Comparison of ENCODE assay signal across 8 mouse cellular contexts in the genomic region with DNA sequence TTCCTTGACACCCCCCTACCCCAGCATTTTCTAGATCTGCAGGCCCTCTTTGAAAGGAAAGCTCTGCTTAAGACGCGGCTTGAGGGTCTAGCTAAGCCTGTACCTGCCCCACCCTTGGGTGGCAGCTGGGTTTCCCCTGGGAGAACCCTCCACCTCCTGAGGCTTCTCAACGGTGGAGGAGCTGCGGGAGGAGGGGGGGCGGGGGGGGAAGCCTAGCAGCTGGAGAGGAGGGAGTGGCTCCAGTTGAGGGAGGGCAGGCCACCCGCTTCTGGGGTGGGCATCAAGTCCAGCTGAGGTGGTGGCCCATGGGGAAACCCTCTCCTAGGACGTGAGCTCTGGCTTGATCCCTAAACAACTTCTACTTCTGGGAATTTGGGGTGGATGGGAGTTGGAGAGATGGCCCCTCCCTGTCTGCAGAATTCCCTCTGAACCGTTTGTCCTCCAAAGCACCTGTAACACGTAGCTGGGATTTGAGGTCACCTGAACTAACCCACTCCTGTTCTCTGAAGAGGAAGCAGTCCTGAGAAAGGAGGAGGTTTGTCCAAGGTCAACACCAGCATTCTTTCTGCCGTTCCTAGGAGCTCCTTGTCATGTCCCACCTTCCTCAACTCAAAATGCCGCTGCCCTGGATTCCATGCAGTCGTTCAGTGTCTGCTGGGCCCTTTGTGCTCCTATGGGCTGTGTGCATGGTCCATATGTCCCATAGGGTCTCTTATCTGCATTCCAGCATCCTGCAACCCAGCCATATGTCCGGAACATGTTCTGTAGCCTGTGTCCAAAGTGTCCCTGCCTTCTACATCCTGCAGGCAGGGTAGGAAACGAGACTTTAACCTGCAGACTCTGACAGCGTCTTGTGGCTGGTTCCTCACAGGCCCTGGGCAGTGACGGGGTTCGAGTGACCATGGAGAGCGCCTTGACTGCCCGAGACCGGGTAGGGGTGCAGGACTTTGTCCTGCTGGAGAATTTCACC. TPM values are rescaled to one million over a fixed set of nuclear protein-coding genes. Genes with fewer than 3 reads are reported as not detected.
A peak's percentile ranks its signal among the peaks of the same experiment; 100 is the strongest.
DNase-seq lines count a peak whose midpoint lies in the region; ATAC-seq and TF ChIP-seq lines count a peak whose summit lies in the region.

No protein-coding gene starts in this region.

- peaks cover 39% of the 10 kb centered on the region for H3K36me3 ChIP-seq in spleen, adult 2 months (ENCODE audit: control insufficient read depth, insufficient read depth, low read length)
- peaks cover 3% of the 10 kb centered on the region; the same call in 1 of the 2 replicates for H3K36me3 ChIP-seq in forebrain, embryonic 15.5 days
- peaks cover 36% of the 10 kb centered on the region for H3K36me3 ChIP-seq in limb, embryonic 12.5 days
- peaks cover 22% of the 10 kb centered on the region; the same call in 1 of the 2 replicates for H3K36me3 ChIP-seq in midbrain, postnatal 0 days (ENCODE audit: insufficient read depth, low read length)

- 58% methylated on average over 20 of the region's 20 CpGs for WGBS in spleen, adult 2 months
- 73% methylated on average over 18 of the region's 20 CpGs for WGBS in forebrain, embryonic 15.5 days
- 60% methylated on average over 19 of the region's 20 CpGs for WGBS in limb, embryonic 12.5 days
- whole genome bisulfite sequencing in midbrain, postnatal 0 days: 65% methylated on average over 19 of the region's 20 CpGs

- peaks cover 14% of the 10 kb centered on the region; the same call in 1 of the 2 replicates for H3K4me1 ChIP-seq in spleen, adult 2 months (ENCODE audit: control insufficient read depth, insufficient read depth, insufficient read length)
- peaks cover 39% of the 10 kb centered on the region for H3K4me1 ChIP-seq in forebrain, embryonic 15.5 days
- peaks cover 40% of the 10 kb centered on the region for H3K4me1 ChIP-seq in limb, embryonic 12.5 days (replicated peaks)
- peaks cover 19% of the 10 kb centered on the region for H3K4me1 ChIP-seq in midbrain, postnatal 0 days (ENCODE audit: insufficient read depth, low read length)

- TF ChIP-seq CTCF in spleen, adult 2 months (IDR thresholded peaks at IDR 0.05; ENCODE audit: extremely low read depth, insufficient read depth, insufficient read length, insufficient replicate concordance): no peak
- no peak for TF ChIP-seq CTCF in midbrain, postnatal 0 days (IDR thresholded peaks at IDR 0.05)

- H3K27me3 ChIP-seq in spleen, adult 2 months (ENCODE audit: control insufficient read depth, insufficient read depth, low read length): no peaks in the 10 kb centered on the region
- H3K27me3 ChIP-seq in forebrain, embryonic 15.5 days: peaks cover 18% of the 10 kb centered on the region
- peaks cover 39% of the 10 kb centered on the region for H3K27me3 ChIP-seq in limb, embryonic 12.5 days
- H3K27me3 ChIP-seq in midbrain, postnatal 0 days (ENCODE audit: insufficient read depth, low read length): peaks cover 24% of the 10 kb centered on the region

- ATAC-seq in forebrain, embryonic 15.5 days (replicated peaks): no peak
- no peak for ATAC-seq in limb, embryonic 12.5 days (ENCODE audit: insufficient number of reproducible peaks, insufficient read depth, low FRiP score, low TSS enrichment, low read depth)
- ATAC-seq in midbrain, postnatal 0 days (ENCODE audit: low FRiP score): no peak

- H3K9me3 ChIP-seq in forebrain, embryonic 15.5 days: no peaks in the 10 kb centered on the region
- no peaks in the 10 kb centered on the region for H3K9me3 ChIP-seq in limb, embryonic 12.5 days
- H3K9me3 ChIP-seq in midbrain, postnatal 0 days (ENCODE audit: low read length): no peaks in the 10 kb centered on the region

- peak overlapping the region; percentile 92 for H3K4me3 ChIP-seq in spleen, adult 2 months (ENCODE audit: extremely low read depth, insufficient read depth, insufficient read length)
- peak overlapping the region; percentile 71 for H3K4me3 ChIP-seq in forebrain, embryonic 15.5 days
- peak overlapping the region; percentile 74 for H3K4me3 ChIP-seq in limb, embryonic 12.5 days (replicated peaks)
- peak overlapping the region; percentile 56 for H3K4me3 ChIP-seq in midbrain, postnatal 0 days (ENCODE audit: low read depth, low read length)

- peak in 1 of 2 experiments; percentile 58 for DNase-seq in spleen, adult 2 months (ENCODE audit: low read depth in 1 of 2, low spot score in 2 of 2)
- no peak for DNase-seq in spleen, postnatal 14 days (ENCODE audit: low spot score in 2 of 2)
- no peak for DNase-seq in midbrain, postnatal 0 days (ENCODE audit: low spot score)
- DNase-seq in frontal cortex, postnatal 10 days (ENCODE audit: low spot score in 2 of 2): no peak
- DNase-seq in adrenal gland, adult 8-10 months: no peak
- no peak for DNase-seq in gastrocnemius, postnatal 10 days

- peak overlapping the region; percentile 99 for H3K4me2 ChIP-seq in forebrain, embryonic 15.5 days (replicated peaks)
- H3K4me2 ChIP-seq in limb, embryonic 12.5 days: peak overlapping the region; percentile 89
- H3K4me2 ChIP-seq in midbrain, postnatal 0 days (ENCODE audit: low read depth, low read length, poor library complexity, severe bottlenecking): peak overlapping the region; percentile 91

- no peak for TF ChIP-seq POLR2A in spleen, adult 2 months (IDR thresholded peaks at IDR 0.05; ENCODE audit: low read depth, low read length)

- peak overlapping the region; percentile 99 for H3K27ac ChIP-seq in spleen, adult 2 months (ENCODE audit: insufficient read depth, low read length)
- no peak overlapping the region for H3K27ac ChIP-seq in forebrain, embryonic 15.5 days (replicated peaks)
- H3K27ac ChIP-seq in limb, embryonic 12.5 days: peak overlapping the region; percentile 50; the same call in 1 of the 2 replicates
- H3K27ac ChIP-seq in midbrain, postnatal 0 days (ENCODE audit: low read depth, low read length): no peak overlapping the region

- H3K9ac ChIP-seq in forebrain, embryonic 15.5 days (replicated peaks): peak overlapping the region; percentile 68
- H3K9ac ChIP-seq in limb, embryonic 12.5 days (replicated peaks): peak overlapping the region; percentile 83
- peak overlapping the region; percentile 65; the same call in 1 of the 2 replicates for H3K9ac ChIP-seq in midbrain, postnatal 0 days (replicated peaks; ENCODE audit: low read length, poor library complexity, severe bottlenecking)

RNA-seq across cellular contexts. Expression of gene Myo1c, which starts 6.6 kb away (rescaled TPM):
- polyA plus RNA-seq in spleen, adult 2 months (2012; rRNA removed): 130 and 157 TPM in 2 replicates
- 9.2 and 11.1 TPM in 2 replicates for polyA plus RNA-seq in forebrain, embryonic 15.5 days (2015; fragmentation: Nextera tagmentation; extraction: Ambion mirVana)
- 24.2 and 28.2 TPM in 2 replicates for polyA plus RNA-seq in limb, embryonic 12.5 days (2016; fragmentation: Nextera tagmentation; extraction: Ambion mirVana)
- 19.3 and 22.8 TPM in 2 replicates for total RNA-seq in midbrain, postnatal 0 days (2014; rRNA removed)
- polyA plus RNA-seq in midbrain, postnatal 0 days (2015; fragmentation: Nextera tagmentation; extraction: Ambion mirVana): 7.7 and 7.8 TPM in 2 replicates
- 100 to 1,000 TPM; 151 to 208 (median 180) TPM for total RNA-seq in adrenal gland, adult 8-10 months (2022)
- 10 to 100 TPM; 56.3 to 65.1 TPM for total RNA-seq in gastrocnemius, postnatal 10 days (2021)

RNA-seq across cellular contexts. Expression of gene Crk, which starts 22.2 kb away (rescaled TPM):
- 43.1 and 54.4 TPM in 2 replicates for polyA plus RNA-seq in spleen, adult 2 months (2012; rRNA removed)
- polyA plus RNA-seq in forebrain, embryonic 15.5 days (2015; fragmentation: Nextera tagmentation; extraction: Ambion mirVana): 125 and 131 TPM in 2 replicates
- 134 and 135 TPM in 2 replicates for polyA plus RNA-seq in limb, embryonic 12.5 days (2016; fragmentation: Nextera tagmentation; extraction: Ambion mirVana)
- 79.5 and 90.1 TPM in 2 replicates for total RNA-seq in midbrain, postnatal 0 days (2014; rRNA removed)
- 71.6 and 75.0 TPM in 2 replicates for polyA plus RNA-seq in midbrain, postnatal 0 days (2015; fragmentation: Nextera tagmentation; extraction: Ambion mirVana)
- 100 to 1,000 TPM; 115 to 125 (median 117) TPM for total RNA-seq in adrenal gland, adult 8-10 months (2022)
- total RNA-seq in gastrocnemius, postnatal 10 days (2021): 10 to 100 TPM; 53.0 to 59.8 TPM

RNA-seq across cellular contexts. Expression of gene Inpp5k, which starts 26.1 kb away (rescaled TPM):
- polyA plus RNA-seq in spleen, adult 2 months (2012; rRNA removed): 56.9 and 65.0 TPM in 2 replicates
- polyA plus RNA-seq in forebrain, embryonic 15.5 days (2015; fragmentation: Nextera tagmentation; extraction: Ambion mirVana): 47.2 and 47.4 TPM in 2 replicates
- polyA plus RNA-seq in limb, embryonic 12.5 days (2016; fragmentation: Nextera tagmentation; extraction: Ambion mirVana): 18.6 and 20.1 TPM in 2 replicates
- total RNA-seq in midbrain, postnatal 0 days (2014; rRNA removed): 50.0 and 50.2 TPM in 2 replicates
- 43.7 and 49.9 TPM in 2 replicates for polyA plus RNA-seq in midbrain, postnatal 0 days (2015; fragmentation: Nextera tagmentation; extraction: Ambion mirVana)
- 10 to 100 TPM; 46.2 to 62.5 (median 53.6) TPM for total RNA-seq in adrenal gland, adult 8-10 months (2022)
- 10 to 100 TPM; 22.5 to 23.3 TPM for total RNA-seq in gastrocnemius, postnatal 10 days (2021)

Comparison
In these comparisons a context has a peak if more than half of its experiments do, and no peak if none do; other contexts are left out.
1. H3K27ac ChIP-seq: peak in spleen, adult 2 months (single experiment) and limb, embryonic 12.5 days (single experiment); none in forebrain, embryonic 15.5 days (single experiment) and midbrain, postnatal 0 days (single experiment).
2. Peak in every context shown above with its lines, with median percentiles within 50 percentile points of each other: H3K4me3 ChIP-seq, H3K4me2 ChIP-seq and H3K9ac ChIP-seq.